Mouse (Mus musculus) neural tube, embryonic 13.5 days (tissue): ENCODE results near the gene H1foo. TPM values are rescaled to one million over a fixed set of nuclear protein-coding genes. Genes with fewer than 3 reads are reported as not detected.

Experiments
- ATAC-seq: fragments of 200-750 bp; cut with Nextera tagmentation; 2 replicates; pipeline ENCODE4 v1.8.0; 2017; ENCODE audit warnings: low read depth, mild to moderate bottlenecking, moderate TSS enrichment, moderate library complexity
- H3K27ac ChIP-seq: fragments of 300-500 bp; sonication (generic); replicated peaks from 2 replicates; pipeline ENCODE4 v1.5.1; 2015; ENCODE audit warnings: moderate library complexity, mild to moderate bottlenecking, inconsistent platforms
- H3K27me3 ChIP-seq: fragments of 300-500 bp; sonication (generic); 2 replicates; pipeline ENCODE4 v1.6.1; 2015; ENCODE audit warnings: mild to moderate bottlenecking, inconsistent platforms
- H3K36me3 ChIP-seq: fragments of 300-500 bp; sonication (generic); 2 replicates; pipeline ENCODE4 v1.6.1; 2015; ENCODE audit warnings: mild to moderate bottlenecking, inconsistent platforms
- H3K4me1 ChIP-seq: fragments of 300-500 bp; sonication (generic); replicated peaks from 2 replicates; pipeline ENCODE4 v1.6.1; 2015; ENCODE audit warnings: inconsistent platforms
- H3K4me2 ChIP-seq: fragments of 300-500 bp; sonication (generic); 2 replicates; pipeline ENCODE4 v1.6.1; 2015; ENCODE audit warnings: inconsistent platforms, mild to moderate bottlenecking, moderate library complexity
- H3K4me3 ChIP-seq: fragments of 300-500 bp; sonication (generic); 2 replicates; pipeline ENCODE4 v1.5.1; 2015; ENCODE audit warnings: mild to moderate bottlenecking, inconsistent platforms
- H3K9ac ChIP-seq: fragments of 300-500 bp; sonication (generic); 2 replicates; pipeline ENCODE4 v1.6.1; 2015; ENCODE audit warnings: moderate library complexity, mild to moderate bottlenecking, inconsistent platforms
- H3K9me3 ChIP-seq: fragments of 300-500 bp; sonication (generic); 2 replicates; pipeline ENCODE4 v1.6.1; 2016; ENCODE audit warnings: inconsistent platforms
- WGBS: fragments of 180-500 bp; shearing (Covaris S2); methylation state at CpG from one replicate; pipeline ENCODE4 v1.1.7; 2015; 5-methylcytosine and 5-hydroxymethylcytosine counted together
- polyA plus RNA-seq: library from polyadenylated mRNA; unstranded; fragments of >200 nt; fragmentation: Nextera tagmentation; extraction: Ambion mirVana; gene quantifications from 2 replicates; pipeline ENCODE4 v1.2.1, GENCODE M21; 2015

H1foo gene
- polyA plus RNA-seq, 1 experiment from 2014 or later, result not detected

DNA sequence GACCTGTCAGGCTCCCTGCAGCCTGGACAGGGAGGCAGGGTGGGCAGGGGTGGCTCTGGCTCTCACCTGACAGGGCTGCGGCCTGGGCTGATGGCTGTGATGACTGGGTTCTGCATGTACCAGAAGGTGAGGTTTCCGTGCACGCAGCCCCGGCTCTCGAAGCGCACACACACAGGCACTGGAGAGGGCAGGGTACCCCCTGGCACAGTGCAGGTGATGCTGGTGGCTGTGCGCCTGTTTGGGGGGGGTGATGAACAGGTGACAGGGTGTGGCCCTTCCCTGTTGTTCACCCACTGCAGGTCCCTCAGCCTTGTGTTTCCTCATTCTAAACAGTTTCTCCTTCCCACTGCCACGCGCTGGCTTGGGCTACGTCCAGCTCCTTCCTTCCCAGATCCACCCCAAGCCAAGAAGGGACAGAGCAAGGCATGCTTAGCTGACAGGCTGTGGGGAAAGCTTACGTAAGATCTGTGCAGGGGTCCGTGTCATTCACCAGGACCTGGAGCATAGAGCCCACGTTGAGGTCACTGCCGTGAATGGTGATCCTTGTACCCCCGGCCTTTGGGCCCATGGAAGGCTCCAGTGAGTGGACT lies 22.6 kb downstream of the H1foo start:
- no peaks in the 10 kb centered on the region for H3K27me3 ChIP-seq
- ATAC-seq, result no peak
- no peaks in the 10 kb centered on the region for H3K36me3 ChIP-seq
- no peaks in the 10 kb centered on the region for H3K9me3 ChIP-seq
- 95% methylated on average over 15 of the region's 15 CpGs for WGBS
- no peak overlapping the region for H3K4me2 ChIP-seq
- no peak overlapping the region for H3K9ac ChIP-seq
- H3K27ac ChIP-seq, result no peak overlapping the region
- H3K4me3 ChIP-seq, result no peak overlapping the region
- H3K4me1 ChIP-seq, result peaks cover 27% of the 10 kb centered on the region

DNA sequence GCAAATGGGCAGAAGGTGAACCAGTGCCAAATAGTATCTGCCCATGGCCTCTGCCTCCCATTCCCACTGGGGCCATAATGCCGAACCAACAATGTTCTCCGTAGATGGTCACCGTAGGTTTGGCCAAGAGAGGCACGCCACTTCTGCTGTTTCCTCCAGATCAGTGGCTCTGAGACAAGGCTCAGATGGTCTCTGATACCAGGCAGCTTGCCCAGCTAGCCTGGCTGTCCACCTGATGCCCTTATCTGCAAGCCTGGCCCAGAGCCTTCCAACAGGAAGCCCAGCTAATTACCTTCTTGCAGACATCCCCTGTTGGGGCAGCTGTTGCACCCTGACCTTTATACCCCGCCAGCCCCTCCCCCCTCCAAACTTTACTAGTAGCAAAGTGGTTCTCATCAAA lies 23.3 kb downstream of the H1foo start:
- Histone ChIP-seq H3K9me3 (no peaks in the 10 kb centered on the region), H3K4me2 (no peak overlapping the region), H3K4me1 (peaks cover 34% of the 10 kb centered on the region), H3K36me3 (no peaks in the 10 kb centered on the region), H3K4me3 (no peak overlapping the region), H3K9ac (no peak overlapping the region), H3K27ac (no peak overlapping the region), H3K27me3 (no peaks in the 10 kb centered on the region)
- ATAC-seq, result no peak
- 64% methylated on average over 5 of the region's 5 CpGs for WGBS

DNA sequence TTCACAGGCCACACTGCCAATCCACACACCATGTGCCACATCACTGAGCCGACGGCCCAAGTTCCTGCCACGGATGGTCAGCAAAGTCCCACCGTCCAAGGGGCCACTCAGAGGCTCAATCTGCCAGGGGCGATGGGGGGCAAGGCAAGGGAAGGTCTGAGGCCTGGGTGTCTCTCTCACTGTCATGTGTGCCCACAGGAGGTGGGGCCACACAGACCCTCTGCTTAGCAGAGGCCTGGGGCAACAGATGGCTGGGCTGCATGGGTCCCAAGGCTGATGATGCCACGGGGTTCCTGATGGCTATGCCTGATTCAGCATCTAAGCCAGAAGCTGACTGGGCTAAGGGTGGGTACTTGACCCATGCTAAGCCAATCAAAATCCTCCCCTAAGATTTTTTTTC lies 24.0 kb downstream of the H1foo start:
- Histone ChIP-seq H3K9ac (no peak overlapping the region), H3K4me3 (no peak overlapping the region), H3K4me2 (no peak overlapping the region), H3K36me3 (no peaks in the 10 kb centered on the region), H3K9me3 (no peaks in the 10 kb centered on the region), H3K4me1 (peaks cover 37% of the 10 kb centered on the region), H3K27me3 (no peaks in the 10 kb centered on the region), H3K27ac (no peak overlapping the region)
- WGBS, result 81% methylated on average over 6 of the region's 6 CpGs
- no peak for ATAC-seq

DNA sequence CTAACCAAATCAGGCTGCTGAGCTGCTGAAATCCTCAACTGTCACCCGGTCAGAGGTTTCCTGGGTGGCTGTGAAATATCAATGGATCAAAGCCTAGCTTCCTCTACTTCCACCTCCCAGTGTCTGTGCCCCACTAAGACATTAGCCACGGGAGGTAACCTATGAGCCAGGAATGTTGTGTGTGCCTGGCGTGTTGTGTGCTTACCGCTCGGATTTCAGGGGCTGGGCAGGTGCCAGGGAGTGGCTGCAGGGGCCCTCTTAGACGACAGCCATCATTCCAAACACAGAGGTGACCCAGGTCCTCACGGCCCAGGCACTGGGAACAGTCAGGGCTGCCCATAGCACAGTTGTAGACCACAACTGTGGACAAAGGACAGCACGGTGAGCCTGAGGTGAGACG lies 24.4 kb downstream of the H1foo start:
- H3K27me3 ChIP-seq, result no peaks in the 10 kb centered on the region
- H3K4me1 ChIP-seq, result peaks cover 41% of the 10 kb centered on the region
- no peak overlapping the region for H3K4me2 ChIP-seq
- no peak overlapping the region for H3K4me3 ChIP-seq
- H3K9ac ChIP-seq, result no peak overlapping the region
- no peak overlapping the region for H3K27ac ChIP-seq
- no peaks in the 10 kb centered on the region for H3K36me3 ChIP-seq
- WGBS, result 72% methylated on average over 9 of the region's 9 CpGs
- no peak for ATAC-seq
- no peaks in the 10 kb centered on the region for H3K9me3 ChIP-seq

DNA sequence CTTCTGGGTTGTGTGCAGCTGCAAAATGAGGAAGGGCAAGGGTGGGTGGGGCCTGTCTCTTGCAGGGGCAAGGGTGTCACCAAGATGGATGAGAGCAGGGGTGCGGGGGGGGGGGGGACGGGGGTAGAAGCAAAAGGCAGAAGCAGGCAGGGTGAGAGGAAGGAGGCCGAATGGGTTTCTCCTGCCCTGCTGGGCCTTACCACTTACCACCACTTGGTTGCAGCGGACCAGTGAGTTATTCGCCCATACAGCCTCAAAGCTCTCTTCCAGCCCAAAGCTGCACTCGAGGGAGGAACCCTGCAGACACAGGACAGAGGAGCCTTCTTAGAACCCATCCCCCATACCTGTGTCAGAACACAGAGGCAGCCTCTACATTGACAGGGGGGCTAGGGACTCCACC lies 25.2 kb downstream of the H1foo start:
- 63% methylated on average over 4 of the region's 6 CpGs for WGBS
- H3K4me3 ChIP-seq, result no peak overlapping the region
- ATAC-seq, result no peak

GRCm38 (mm10) chr6:115971273-115972060 lies 26.7 kb downstream of the H1foo start:
- Histone ChIP-seq H3K4me2 (no peak overlapping the region), H3K9ac (0 out of 2 replicates have a peak overlapping the region, but pooled peaks have one; percentile 12), H3K36me3 (no peaks in the 10 kb centered on the region), H3K4me3 (no peak overlapping the region), H3K27me3 (no peaks in the 10 kb centered on the region), H3K27ac (peak overlapping the region; percentile 42; the same call in 1 of the 2 replicates), H3K4me1 (peaks cover 46% of the 10 kb centered on the region), H3K9me3 (no peaks in the 10 kb centered on the region)
- WGBS, result 47% methylated on average over 13 of the region's 13 CpGs
- peak; percentile 28 for ATAC-seq

More for the DNA sequence above, 25.2 kb downstream of the H1foo start:
- Histone ChIP-seq H3K4me1 (peaks cover 46% of the 10 kb centered on the region), H3K4me2 (no peak overlapping the region), H3K9me3 (no peaks in the 10 kb centered on the region), H3K27ac (no peak overlapping the region), H3K9ac (no peak overlapping the region), H3K27me3 (no peaks in the 10 kb centered on the region), H3K36me3 (no peaks in the 10 kb centered on the region)

DNA sequence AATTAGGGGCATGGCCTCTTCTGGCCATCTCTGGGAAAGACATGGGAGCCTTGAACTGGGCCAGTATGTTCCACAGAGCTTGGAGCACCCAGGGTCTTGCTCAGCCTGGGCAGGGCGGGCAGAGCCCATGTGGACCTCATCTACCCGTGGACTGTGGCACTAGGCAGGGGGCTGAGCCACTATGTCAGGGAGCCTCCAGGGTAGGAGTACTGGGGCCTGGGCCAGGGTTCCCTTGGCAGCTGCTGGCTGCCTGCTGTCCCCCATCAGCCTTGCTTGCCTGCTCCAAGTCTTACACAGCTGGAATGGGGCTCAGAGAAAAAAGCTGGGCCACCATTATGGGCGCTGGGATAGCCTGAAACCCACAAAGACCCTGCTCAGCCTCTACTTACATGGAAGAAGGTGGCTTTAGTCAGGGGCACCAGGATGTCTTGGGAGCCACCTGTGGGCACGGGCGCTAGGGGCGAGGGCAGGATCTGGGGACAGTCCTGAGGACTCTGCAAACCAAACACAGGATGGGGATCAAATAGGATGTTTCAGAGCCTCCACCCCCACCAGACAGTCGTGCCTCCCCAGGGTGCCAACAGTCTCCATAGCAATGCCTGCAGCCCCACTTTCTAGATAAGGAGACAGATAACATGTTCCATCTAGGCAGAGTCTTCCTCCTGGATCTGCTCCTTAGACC lies 27.5 kb downstream of the H1foo start:
- Histone ChIP-seq H3K36me3 (no peaks in the 10 kb centered on the region), H3K4me1 (peaks cover 47% of the 10 kb centered on the region), H3K9me3 (no peaks in the 10 kb centered on the region), H3K27ac (no peak overlapping the region; the same call in 1 of the 2 replicates), H3K27me3 (no peaks in the 10 kb centered on the region), H3K4me2 (no peak overlapping the region), H3K4me3 (no peak overlapping the region), H3K9ac (no peak overlapping the region)
- peak; percentile 45; the same call in 1 of the 2 replicates for ATAC-seq
- 73% methylated on average over 7 of the region's 7 CpGs for WGBS

DNA sequence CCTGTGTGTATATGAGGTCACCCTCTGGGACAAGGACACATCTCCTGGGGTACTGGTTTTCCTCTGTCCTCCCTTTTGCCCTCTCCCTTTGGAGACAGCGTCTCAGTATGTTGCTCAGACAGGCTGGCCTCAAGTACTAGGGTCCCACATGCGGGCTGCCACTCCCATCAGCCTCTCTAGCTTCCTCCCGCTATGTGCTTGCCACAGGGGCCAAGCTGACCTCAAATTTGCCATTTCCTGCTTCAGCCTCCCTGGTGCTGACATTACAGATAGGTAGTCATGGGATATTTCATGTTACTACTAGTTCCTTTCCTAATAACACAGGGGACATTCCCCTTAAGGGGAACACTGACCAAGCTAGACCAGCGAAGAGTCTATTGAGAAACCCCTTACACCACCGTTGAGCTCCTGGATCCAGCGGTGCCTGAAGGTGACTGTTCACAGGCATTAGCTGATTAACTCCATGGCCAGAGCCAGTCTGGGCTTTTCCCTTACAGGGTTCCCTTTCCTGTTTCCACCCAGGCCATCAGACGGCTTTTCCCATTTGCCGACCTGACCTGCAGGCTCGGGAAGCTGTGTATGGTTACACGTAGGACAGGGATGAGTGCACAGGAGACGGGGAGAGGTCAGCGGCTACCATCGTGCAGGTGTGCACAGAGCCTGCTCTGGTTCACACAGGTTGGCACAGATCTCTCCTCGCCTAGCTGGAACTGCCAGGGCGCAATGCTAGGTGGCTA lies 28.6 kb downstream of the H1foo start:
- H3K4me3 ChIP-seq, result no peak overlapping the region
- 90% methylated on average over 15 of the region's 15 CpGs for WGBS
- no peak overlapping the region for H3K27ac ChIP-seq
- no peaks in the 10 kb centered on the region for H3K27me3 ChIP-seq
- no peaks in the 10 kb centered on the region for H3K36me3 ChIP-seq
- H3K9me3 ChIP-seq, result no peaks in the 10 kb centered on the region
- no peak for ATAC-seq
- H3K9ac ChIP-seq, result no peak overlapping the region
- H3K4me2 ChIP-seq, result no peak overlapping the region
- H3K4me1 ChIP-seq, result peaks cover 53% of the 10 kb centered on the region

- 0 out of 2 replicates have a peak overlapping the region, but pooled peaks have one; percentile 17 for H3K9ac ChIP-seq
- H3K9me3 ChIP-seq, result no peaks in the 10 kb centered on the region
- no peaks in the 10 kb centered on the region for H3K36me3 ChIP-seq
- H3K4me3 ChIP-seq, result no peak overlapping the region
- H3K27me3 ChIP-seq, result no peaks in the 10 kb centered on the region
- 67% methylated on average over 16 of the region's 16 CpGs for WGBS
- no peak for ATAC-seq
- H3K4me2 ChIP-seq, result no peak overlapping the region
- H3K4me1 ChIP-seq, result peaks cover 47% of the 10 kb centered on the region
- H3K27ac ChIP-seq, result peak overlapping the region; percentile 52; the same call in 1 of the 2 replicates
Measured at GRCm38 (mm10) chr6:115973881-115974662, 29.3 kb downstream of the H1foo start.

GRCm38 (mm10) chr6:115975606-115976005 lies 30.9 kb downstream of the H1foo start:
- no peak overlapping the region for H3K27ac ChIP-seq
- WGBS, result 88% methylated on average over 8 of the region's 8 CpGs
- peaks cover 46% of the 10 kb centered on the region for H3K4me1 ChIP-seq
- H3K36me3 ChIP-seq, result no peaks in the 10 kb centered on the region
- ATAC-seq, result no peak
- H3K4me2 ChIP-seq, result no peak overlapping the region
- no peak overlapping the region for H3K9ac ChIP-seq
- H3K4me3 ChIP-seq, result no peak overlapping the region
- no peaks in the 10 kb centered on the region for H3K9me3 ChIP-seq
- no peaks in the 10 kb centered on the region for H3K27me3 ChIP-seq

DNA sequence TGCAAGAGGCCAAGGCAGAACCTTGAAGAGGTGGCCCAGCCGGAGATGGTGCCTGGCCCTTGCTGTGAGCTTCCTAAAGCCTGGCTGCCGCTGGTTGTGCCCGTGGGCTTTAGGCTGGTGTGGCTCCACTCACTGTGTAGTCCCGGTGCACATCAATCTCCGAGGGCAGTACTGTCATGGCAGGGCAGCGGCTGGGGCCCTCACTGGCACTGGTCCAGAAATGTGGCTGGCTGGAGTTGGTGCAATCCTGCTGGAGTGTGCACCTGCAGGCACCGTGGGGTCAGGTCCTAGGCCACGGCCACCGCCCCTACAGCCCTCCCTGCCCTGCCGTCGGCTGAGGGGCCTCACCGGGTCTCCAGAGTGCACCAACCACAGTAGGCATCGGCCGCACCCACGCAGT lies 33.1 kb downstream of the H1foo start:
- Histone ChIP-seq H3K9me3 (no peaks in the 10 kb centered on the region), H3K27ac (no peak overlapping the region), H3K36me3 (no peaks in the 10 kb centered on the region), H3K27me3 (no peaks in the 10 kb centered on the region), H3K4me2 (no peak overlapping the region), H3K4me1 (peaks cover 27% of the 10 kb centered on the region), H3K4me3 (no peak overlapping the region), H3K9ac (no peak overlapping the region)
- WGBS, result 73% methylated on average over 15 of the region's 15 CpGs
- ATAC-seq, result no peak
